In the genomic region with DNA sequence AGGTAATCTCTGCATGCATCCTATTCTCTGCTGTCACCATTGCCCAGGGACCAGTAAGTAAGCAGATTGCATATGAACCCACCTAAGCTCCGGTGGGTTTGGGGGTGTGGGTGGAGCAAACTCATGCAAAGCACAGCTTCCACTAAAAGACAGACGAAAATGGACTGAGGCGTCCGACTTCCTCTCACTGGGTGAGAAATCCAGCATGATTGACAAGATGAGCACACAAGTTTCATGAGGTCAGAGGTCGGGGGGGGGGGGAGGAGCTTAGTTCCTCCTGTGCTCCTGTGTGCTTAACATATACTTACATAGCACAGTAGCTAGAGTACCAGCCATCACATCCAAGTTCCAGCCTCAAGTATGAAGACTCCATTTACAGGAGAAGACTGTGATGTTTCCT, we compare ENCODE assay signal across 26 mouse cellular contexts.
DNase-seq lines count a peak whose midpoint lies in the region; ATAC-seq and TF ChIP-seq lines count a peak whose summit lies in the region.
"Had no signal": no experiment of that assay in that cellular context is flagged by ENCODE, and none has a peak within 500 bp of the region (broad histone marks: within the 10 kb centered on the region; RNA-seq: fewer than 3 reads in every experiment).

No protein-coding gene starts in this region.

- H3K27me3 ChIP-seq in CH12.LX (replicated peaks), result no peaks in the 10 kb centered on the region
- H3K27me3 ChIP-seq: forebrain, embryonic 13.5 days; heart, embryonic 12.5 days; heart, embryonic 15.5 days; hindbrain, embryonic 13.5 days; Patski had no signal

- peaks cover 3 to 13% of the 10 kb centered on the region in 2 experiments; a peak in 2 of 4 replicates for H3K4me1 ChIP-seq in CH12.LX (ENCODE audit: control insufficient read depth in 1 of 2, insufficient read depth in 2 of 2)
- H3K4me1 ChIP-seq: forebrain, embryonic 10.5 days; hindbrain, embryonic 10.5 days had no signal

- no peak for TF ChIP-seq CTCF in CH12.LX (conservative IDR thresholded peaks at IDR 0.05 in 1 of 2, IDR thresholded peaks at IDR 0.05 in 1 of 2; ENCODE audit: low read depth in 2 of 2, low read length in 2 of 2)

- H3K4me2 ChIP-seq in CH12.LX (ENCODE audit: insufficient read depth, low read depth, poor library complexity, severe bottlenecking), result no peak overlapping the region
- H3K4me2 ChIP-seq: forebrain, embryonic 13.5 days; heart, embryonic 12.5 days; heart, embryonic 15.5 days; hindbrain, embryonic 13.5 days had no signal

- peak; percentile 38; the same call in 1 of the 2 replicates for ATAC-seq in cerebellum, adult (ENCODE audit: insufficient number of reproducible peaks, low FRiP score, low TSS enrichment)
- ATAC-seq in megakaryocyte progenitor cell, adult 5-6 weeks (replicated peaks; ENCODE audit: poor library complexity), result peak; percentile 38
- ATAC-seq: forebrain, embryonic 13.5 days; forebrain, embryonic 16.5 days; hindbrain, embryonic 16.5 days; Patski had no signal

- DNase-seq in cerebellum, postnatal 36 days, result no peak
- peak; percentile 2 for DNase-seq in CH12.LX (ENCODE audit: extremely low read depth)
- no peak for DNase-seq in kidney, postnatal 14 days
- no peak for DNase-seq in kidney, postnatal 36 days
- DNase-seq: adrenal gland, adult 2 months; adrenal gland, postnatal 14 days; cerebellum, adult 11-12 months; cerebellum, adult 8-10 months; cerebellum, postnatal 10 days; gastrocnemius, postnatal 10 days; gastrocnemius, postnatal 36 days; heart, adult 18-20 months; heart, postnatal 10 days; heart, postnatal 36 days had no signal

- H3K27ac ChIP-seq in CH12.LX (ENCODE audit: insufficient read depth, low read depth), result no peak overlapping the region
- H3K27ac ChIP-seq: forebrain, embryonic 10.5 days; forebrain, embryonic 13.5 days; heart, embryonic 15.5 days; hindbrain, embryonic 10.5 days; hindbrain, embryonic 13.5 days had no signal

- H3K4me3 ChIP-seq in CH12.LX (replicated peaks in 1 of 3; ENCODE audit: low read depth in 2 of 3, low read length in 2 of 3, poor library complexity in 1 of 3), result no peak overlapping the region
- H3K4me3 ChIP-seq: forebrain, embryonic 10.5 days; forebrain, embryonic 13.5 days; heart, embryonic 12.5 days; heart, embryonic 15.5 days; hindbrain, embryonic 10.5 days; hindbrain, embryonic 13.5 days had no signal

- in situ Hi-C loops in CH12.LX (cut with MboI; ENCODE audit: low pct_ligation_motif_present, low pct_unique_long_range_greater_than_20kb, low sequenced_read_pairs), result no loop called here

- H3K79me2 ChIP-seq in CH12.LX (replicated peaks; ENCODE audit: control insufficient read depth, extremely low read depth, insufficient read depth, poor library complexity, severe bottlenecking), result no peaks in the 10 kb centered on the region

- no peak for TF ChIP-seq RAD21 in CH12.LX (IDR thresholded peaks at IDR 0.05; ENCODE audit: low read depth, low read length)

- H3K9ac ChIP-seq in CH12.LX (ENCODE audit: insufficient read depth, low read depth), result no peak overlapping the region
- H3K9ac ChIP-seq: forebrain, embryonic 13.5 days; heart, embryonic 12.5 days; heart, embryonic 15.5 days; hindbrain, embryonic 13.5 days had no signal

- dilution Hi-C loops in CH12.LX (cut with MboI; ENCODE audit: extremely low pct_ligation_motif_present, extremely low pct_unique_long_range_greater_than_20kb, low sequenced_read_pairs), result no loop called here

- no peak for TF ChIP-seq POLR2A in CH12.LX (IDR thresholded peaks at IDR 0.05; ENCODE audit: low read depth, low read length)

- no peaks in the 10 kb centered on the region for H3K9me3 ChIP-seq in CH12.LX (replicated peaks; ENCODE audit: low read length)
- H3K9me3 ChIP-seq: forebrain, embryonic 10.5 days; forebrain, embryonic 13.5 days; G1E; heart, embryonic 12.5 days; heart, embryonic 15.5 days; hindbrain, embryonic 10.5 days; hindbrain, embryonic 13.5 days had no signal

- H3K36me3 ChIP-seq in CH12.LX (replicated peaks in 1 of 2; ENCODE audit: control insufficient read depth in 1 of 2, insufficient read depth in 1 of 2, low read length in 1 of 2), result peaks cover 0 to 2% of the 10 kb centered on the region in 2 experiments
- H3K36me3 ChIP-seq: heart, embryonic 15.5 days had no signal

- TF ChIP-seq EP300 in CH12.LX (IDR thresholded peaks at IDR 0.05; ENCODE audit: low read length), result no peak

TF ChIP-seq in CH12.LX, 34 proteins besides CTCF, POLR2A, EP300 and RAD21:
- no peak for TF ChIP-seq MXI1 (IDR thresholded peaks at IDR 0.05; ENCODE audit: low read depth, low read length)
- no peak for TF ChIP-seq MAZ (IDR thresholded peaks at IDR 0.05; ENCODE audit: low read depth, low read length)
- TF ChIP-seq HCFC1 (IDR thresholded peaks at IDR 0.05; ENCODE audit: low read depth, low read length), result no peak
- no peak for TF ChIP-seq SIN3A (IDR thresholded peaks at IDR 0.05; ENCODE audit: low read length)
- TF ChIP-seq E2F4 (IDR thresholded peaks at IDR 0.05; ENCODE audit: insufficient replicate concordance, low read depth, low read length), result no peak
- no peak for TF ChIP-seq RCOR1 (conservative IDR thresholded peaks at IDR 0.05; ENCODE audit: low read depth, low read length)
- TF ChIP-seq KAT2A (IDR thresholded peaks at IDR 0.05; ENCODE audit: insufficient replicate concordance, low read length), result no peak
- no peak for TF ChIP-seq MAFK (IDR thresholded peaks at IDR 0.05; ENCODE audit: insufficient replicate concordance, low read length)
- no peak for TF ChIP-seq USF1 (IDR thresholded peaks at IDR 0.05; ENCODE audit: low read depth, low read length)
- TF ChIP-seq NELFE (IDR thresholded peaks at IDR 0.05; ENCODE audit: low read depth, low read length), result no peak
- no peak for TF ChIP-seq ZNF384 (IDR thresholded peaks at IDR 0.05; ENCODE audit: low read depth, low read length)
TF ChIP-seq in CH12.LX: peak in this region for 0.
